Mouse (Mus musculus) E14TG2a.4 (cell line): ENCODE data around the gene Hist1h2bh.

Experiments
- CTCF ChIP-seq: conservative IDR thresholded peaks from 2 replicates; pipeline ENCODE4 v1.5.1; 2014; ENCODE audit warnings: low read length
- NANOG ChIP-seq: IDR thresholded peaks from 2 replicates; pipeline ENCODE4 v1.6.1; 2014; ENCODE audit warnings: borderline replicate concordance, low read length, mixed read lengths
- POU5F1 ChIP-seq: IDR thresholded peaks from 2 replicates; pipeline ENCODE4 v1.6.1; 2014; ENCODE audit warnings: low read length, borderline replicate concordance

GRCm38 (mm10) chr13:23513517-23513916 lies 29.7 kb downstream of the Hist1h2bh start:
- no peak for TF ChIP-seq CTCF
- no peak for TF ChIP-seq POU5F1
- no peak for TF ChIP-seq NANOG
